Mouse (Mus musculus): Measurements from ENCODE around the gene Pskh1. TPM values are rescaled to one million over a fixed set of nuclear protein-coding genes. Genes with fewer than 3 reads are reported as not detected.

Pskh1 gene
- 11.5 and 12.9 TPM in 2 replicates for total RNA-seq (2012; rRNA removed)
- 10 to 100 TPM in 1 of 2 experiments, not detected in 1; 26.2 TPM for polyA plus RNA-seq (2012; ENCODE audit: insufficient read depth in 1 of 2, insufficient read length in 2 of 2, low read depth in 1 of 2, low replicate concordance in 2 of 2, missing spikeins in 1 of 2)

DNA sequence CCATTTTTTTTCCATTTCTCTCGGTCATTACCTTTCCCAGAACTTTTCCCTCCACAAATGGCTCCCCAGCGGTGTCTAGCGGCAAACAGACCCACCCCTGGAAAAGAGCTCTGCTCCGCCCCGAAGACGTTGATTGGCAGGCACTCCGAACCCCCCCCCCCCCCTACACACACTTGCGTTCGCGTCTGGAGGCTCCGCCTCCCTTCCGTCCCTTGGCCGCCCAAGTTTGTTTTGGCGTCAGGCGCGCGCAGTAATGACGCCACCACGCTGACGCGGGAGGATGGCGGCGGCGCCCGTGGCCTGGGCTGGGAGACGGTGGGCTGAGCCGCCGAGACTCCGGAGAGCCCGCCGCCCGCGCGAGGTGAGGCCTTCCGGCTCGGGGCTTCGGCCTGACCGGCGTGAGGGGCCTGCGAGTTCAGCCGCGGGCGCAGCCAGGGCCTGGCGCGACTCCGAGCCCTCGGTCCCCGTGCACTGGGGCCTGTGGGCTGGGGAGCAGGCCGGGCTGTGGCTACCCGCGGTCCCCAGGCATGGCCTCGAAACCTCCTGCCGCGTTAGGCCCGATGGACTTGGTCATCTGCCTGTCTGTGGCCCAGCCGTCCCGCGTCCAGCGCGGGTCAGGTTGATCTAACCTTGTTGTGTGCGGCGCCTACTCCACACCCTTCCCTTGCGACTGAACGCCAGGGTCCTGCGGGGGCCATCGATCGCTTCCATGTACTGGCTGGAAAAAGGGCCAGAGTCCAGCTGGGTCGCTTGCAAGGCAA is at the start of gene Pskh1:
Gene Pskh1 (plus strand): TSS at position 262 of the 761 bp plus-strand sequence.
- peak within 1 kb of the TSS; percentile 96 for H3K9ac ChIP-seq (ENCODE audit: control insufficient read depth, low read depth, low read length, poor library complexity, severe bottlenecking)
- peak; percentile 81; the same call in 1 of the 2 replicates for TF ChIP-seq GABPA (IDR thresholded peaks at IDR 0.05; ENCODE audit: low read depth, low read length)
- no peak for TF ChIP-seq E2F4 (IDR thresholded peaks at IDR 0.05; ENCODE audit: borderline replicate concordance, low read depth, low read length)
- TF ChIP-seq ZMIZ1 (IDR thresholded peaks at IDR 0.05; ENCODE audit: low read depth, low read length) = peak; percentile 71; the same call in 1 of the 2 replicates
- peak; percentile 70; the same call in 1 of the 2 replicates for TF ChIP-seq ELF1 (IDR thresholded peaks at IDR 0.05; ENCODE audit: low read depth, low read length)
- peak; percentile 38; the same call in 1 of the 2 replicates for TF ChIP-seq NRF1 (IDR thresholded peaks at IDR 0.05; ENCODE audit: insufficient read depth, low read depth, low read length, poor library complexity, severe bottlenecking)
- TF ChIP-seq ZKSCAN1 (IDR thresholded peaks at IDR 0.05; ENCODE audit: low read depth, low read length) = no peak
- TF ChIP-seq ETS1 (IDR thresholded peaks at IDR 0.05; ENCODE audit: low read depth, low read length) = peak; percentile 48; the same call in 1 of the 2 replicates
- peak; percentile 91 for TF ChIP-seq MAZ (IDR thresholded peaks at IDR 0.05; ENCODE audit: low read depth, low read length)
- TF ChIP-seq UBTF (IDR thresholded peaks at IDR 0.05; ENCODE audit: borderline replicate concordance, insufficient read depth, low read depth, low read length) = 0 out of 2 replicates have a peak, but pooled peaks have one; percentile 43
- 0 out of 2 replicates have a peak, but pooled peaks have one; percentile 21 for TF ChIP-seq ZC3H11A (IDR thresholded peaks at IDR 0.05; ENCODE audit: low read depth, low read length)
- TF ChIP-seq MXI1 (IDR thresholded peaks at IDR 0.05; ENCODE audit: low read depth, low read length) = no peak
- peak; percentile 90 for TF ChIP-seq SIN3A (IDR thresholded peaks at IDR 0.05; ENCODE audit: low read length)
- peak; percentile 90 for TF ChIP-seq HCFC1 (IDR thresholded peaks at IDR 0.05; ENCODE audit: low read depth, low read length)
- peak; percentile 65 to 68; a peak in 2 of 4 replicates for TF ChIP-seq POLR2A (IDR thresholded peaks at IDR 0.05; ENCODE audit: control insufficient read depth in 1 of 2, insufficient read depth in 1 of 2, low read depth in 1 of 2, low read length in 2 of 2, poor library complexity in 1 of 2)
- TF ChIP-seq USF1 (IDR thresholded peaks at IDR 0.05; ENCODE audit: low read depth, low read length) = 0 out of 2 replicates have a peak, but pooled peaks have one; percentile 17
- TF ChIP-seq CTCF (IDR thresholded peaks at IDR 0.05 in 2 of 3, conservative IDR thresholded peaks at IDR 0.05 in 1 of 3; ENCODE audit: control insufficient read depth in 1 of 3, insufficient read depth in 1 of 3, low read depth in 2 of 3, low read length in 3 of 3, poor library complexity in 1 of 3, severe bottlenecking in 1 of 3) = no peak
- TF ChIP-seq JUND (IDR thresholded peaks at IDR 0.05; ENCODE audit: low read depth, low read length) = no peak
- TF ChIP-seq KAT2A (conservative IDR thresholded peaks at IDR 0.05; ENCODE audit: low read depth, low read length) = peak; percentile 69; the same call in 1 of the 2 replicates
- peak; percentile 20; the same call in 1 of the 2 replicates for TF ChIP-seq ZNF384 (IDR thresholded peaks at IDR 0.05; ENCODE audit: low read depth, low read length)
- TF ChIP-seq MAX (IDR thresholded peaks at IDR 0.05; ENCODE audit: low read length) = 0 out of 2 replicates have a peak, but pooled peaks have one; percentile 45
- peak; percentile 74 for TF ChIP-seq TCF12 (IDR thresholded peaks at IDR 0.05; ENCODE audit: low read depth, low read length)
- peak; percentile 79 for TF ChIP-seq NELFE (IDR thresholded peaks at IDR 0.05; ENCODE audit: low read depth, low read length)
- DNase-seq (ENCODE audit: low read depth, low spot score) = peak; percentile 96
- no peaks in the 10 kb centered on the region for H3K9me3 ChIP-seq (replicated peaks; ENCODE audit: insufficient read depth, low read length)
- H3K27ac ChIP-seq (ENCODE audit: control insufficient read depth, low read depth, low read length) = peak within 1 kb of the TSS; percentile 83
- peak within 1 kb of the TSS; percentile 67 to 94 for H3K4me3 ChIP-seq (ENCODE audit: control insufficient read depth in 1 of 2, insufficient read depth in 1 of 2, low read depth in 2 of 2, low read length in 2 of 2)
- no peaks in the 10 kb centered on the region for H3K27me3 ChIP-seq (ENCODE audit: control insufficient read depth in 1 of 2, insufficient read depth in 2 of 2, low read length in 2 of 2)
- H3K36me3 ChIP-seq (ENCODE audit: control insufficient read depth in 1 of 2, insufficient read depth in 2 of 2, low read length in 2 of 2) = peaks cover 0 to 6% of the 10 kb centered on the region in 2 experiments; a peak in 3 of 4 replicates
- peaks cover 5 to 8% of the 10 kb centered on the region in 2 experiments for H3K4me1 ChIP-seq (ENCODE audit: control insufficient read depth in 1 of 2, insufficient read depth in 2 of 2, low read length in 2 of 2)
- H3K79me2 ChIP-seq (ENCODE audit: control insufficient read depth, insufficient read depth, low read length, poor library complexity) = peaks cover 6% of the 10 kb centered on the region; the same call in 1 of the 2 replicates

Measured in MEL (cell line).